Mouse (Mus musculus): ENCODE data around the gene Gm28551.
"Not testable (repeated sequence)": the region's sequence is repeated elsewhere in the genome, so short reads cannot be mapped to it uniquely, and the experiment has no call there.

The Gm28551 gene

DNA sequence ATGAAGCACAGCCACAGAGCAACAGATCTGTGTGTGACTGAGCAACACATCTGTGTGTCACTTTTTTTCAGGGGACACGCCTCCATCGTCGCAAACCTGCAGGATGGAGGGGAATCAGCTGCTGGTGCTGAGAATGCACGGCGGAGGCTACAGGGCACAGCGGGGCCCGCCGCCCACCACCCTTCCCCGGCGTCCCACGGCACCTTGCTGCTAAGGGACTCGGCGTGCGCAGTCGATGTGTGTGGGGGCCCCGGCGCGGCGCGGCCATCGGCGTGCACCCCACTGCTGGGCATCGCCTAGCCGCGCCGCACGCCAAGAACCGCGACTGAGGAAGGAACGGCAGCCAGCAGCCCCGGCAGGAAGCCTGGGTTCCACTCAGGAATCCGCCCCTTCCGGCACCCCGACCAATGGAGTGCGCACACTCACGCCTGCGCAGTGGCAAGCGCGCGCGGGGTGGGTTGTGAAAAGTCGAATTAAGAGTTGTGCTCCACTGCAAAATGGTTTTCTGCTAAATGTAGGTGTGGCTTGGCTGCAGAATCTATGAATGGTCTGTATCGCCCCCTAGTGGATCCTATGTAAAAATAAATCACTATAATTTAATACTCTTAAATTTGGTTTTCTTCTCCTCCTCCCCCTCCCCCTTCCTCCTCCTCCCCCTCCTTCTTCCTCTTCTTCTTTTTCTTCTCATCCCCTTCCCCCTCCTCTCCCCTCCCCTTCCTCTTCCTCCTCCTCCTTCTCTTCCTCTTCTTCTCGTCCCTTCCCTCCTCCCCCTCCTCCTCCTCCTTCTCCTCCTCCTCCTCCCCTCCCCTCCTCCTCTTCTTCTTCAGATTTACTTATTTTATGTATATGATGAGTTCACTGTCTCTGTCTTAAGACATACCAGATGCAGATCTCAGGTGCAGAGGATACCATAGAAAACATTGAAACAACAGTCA is at the start of gene Gm28551, which contains the start of the genes Asdurf and Asnsd1:
Gene Gm28551, minus strand, starts transcription at position 341 of the 935 bp plus-strand sequence.
Gene Asdurf, minus strand, starts transcription at position 293 of the 935 bp plus-strand sequence.
Gene Asnsd1, minus strand, starts transcription at position 426 of the 935 bp plus-strand sequence.
- in situ Hi-C loops (cut with MboI): loop anchor here (25.0 kb wide), 1 partner anchor 290 kb away; the partner anchor contains the start of gene Mstn

DNA sequence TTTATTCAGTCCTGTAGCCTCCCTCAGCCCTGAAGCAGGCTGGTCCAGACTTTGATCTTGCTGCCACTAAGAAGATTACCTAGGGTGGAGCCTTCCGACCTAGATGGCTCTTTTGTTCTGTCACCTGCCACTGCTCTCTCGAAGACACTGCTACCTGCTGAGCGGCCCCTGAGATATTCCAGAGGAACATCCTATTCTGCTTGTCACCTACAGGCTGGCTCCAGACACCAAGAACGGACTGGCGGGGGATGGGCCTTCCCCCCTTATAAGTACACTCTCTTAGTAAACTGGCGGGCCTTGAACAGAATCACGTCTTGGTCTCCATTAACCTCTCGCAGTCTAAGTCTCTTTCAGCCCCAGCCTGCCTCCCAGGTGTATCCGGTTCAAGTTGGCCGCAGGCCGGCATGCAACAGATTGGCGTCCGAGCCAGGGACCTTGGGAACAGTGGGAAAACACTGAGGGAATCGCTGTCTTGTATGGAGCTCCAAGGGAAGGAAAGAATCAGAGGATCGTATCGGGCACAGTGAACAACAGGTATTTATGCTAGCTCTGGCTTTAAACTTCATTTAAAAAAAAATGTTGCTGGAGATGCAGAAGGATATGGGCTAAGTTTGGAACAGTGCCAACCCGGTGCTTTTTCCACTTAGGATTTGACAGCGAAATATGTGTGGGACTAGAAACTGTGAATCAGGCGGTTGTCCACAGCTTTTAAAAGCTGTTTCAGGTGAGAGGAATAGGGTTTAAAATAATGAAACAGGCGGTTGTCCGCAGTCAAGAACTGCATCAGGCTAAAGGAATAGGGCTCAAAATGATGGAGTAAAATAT is 41.7 kb upstream of the Gm28551 start:
- in situ Hi-C loops (cut with MboI): not testable (repeated sequence)

DNA sequence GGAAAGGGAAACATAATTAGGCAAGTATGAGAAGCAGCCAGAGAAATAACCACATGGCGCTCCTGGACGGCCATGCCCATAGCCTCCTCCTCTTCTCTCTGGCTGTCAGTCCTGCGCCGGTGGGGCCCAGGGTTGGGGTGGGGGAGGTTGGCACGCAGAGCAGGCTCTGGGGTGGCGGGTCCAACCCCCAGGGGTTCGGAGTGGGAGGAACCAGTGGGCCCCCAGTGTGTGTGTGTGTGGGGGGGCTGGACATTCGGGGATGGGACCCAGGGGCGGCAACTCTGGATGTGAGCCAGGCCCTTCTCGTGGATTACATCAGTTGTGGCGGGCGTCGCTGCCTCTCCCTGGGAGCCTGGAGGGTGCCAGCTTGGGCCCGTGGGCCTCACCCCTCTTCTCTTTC is 36.3 kb upstream of the Gm28551 start:
- in situ Hi-C loops (cut with MboI): no loop called here

DNA sequence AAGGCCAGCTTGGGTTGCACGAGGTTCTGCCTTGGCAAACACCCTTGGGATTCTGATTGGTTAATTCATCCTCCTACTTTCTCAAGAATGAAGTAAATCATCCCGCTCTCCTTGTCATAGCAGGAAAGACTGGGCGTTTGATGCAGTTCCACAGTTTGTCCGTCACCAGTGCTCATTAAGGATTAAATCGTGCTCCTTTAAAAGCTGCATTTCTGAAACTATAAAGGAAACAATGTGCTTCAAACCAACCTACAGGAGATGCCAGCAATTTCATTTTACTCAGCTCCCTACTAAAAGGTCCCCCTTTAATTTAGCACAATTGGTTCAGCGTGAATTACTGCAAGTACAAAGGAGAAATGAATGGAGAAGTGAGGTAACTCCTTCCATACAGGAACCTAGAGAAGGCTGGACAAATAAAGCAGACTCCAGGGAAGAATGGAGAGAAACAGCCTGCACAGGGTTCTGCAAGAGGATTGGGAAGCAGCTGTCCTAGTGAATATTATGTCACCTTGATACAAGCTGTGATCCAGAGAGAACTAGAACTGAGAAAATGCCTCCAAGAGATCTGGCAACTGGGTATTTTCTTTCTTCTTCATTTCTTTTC is 31.7 kb upstream of the Gm28551 start:
- in situ Hi-C loops (cut with MboI): no loop called here

DNA sequence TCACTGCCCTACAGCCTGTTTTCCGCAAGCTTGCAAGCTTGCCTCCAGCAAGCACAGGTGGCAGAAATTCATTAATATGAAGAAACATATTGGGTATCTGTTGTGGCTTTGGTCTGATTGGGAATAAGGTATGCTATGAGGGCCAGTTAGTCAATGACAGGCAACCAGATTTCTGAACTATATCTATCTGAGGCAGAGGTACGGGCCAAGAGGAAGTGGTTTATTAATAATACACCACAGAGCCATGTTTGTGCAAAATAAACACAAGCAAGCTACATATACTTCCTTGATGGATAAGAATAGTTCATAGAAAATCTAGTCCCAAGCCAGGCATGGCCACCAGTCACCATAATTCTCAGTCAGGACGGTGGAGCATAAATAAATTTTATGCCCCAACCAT is 25.3 kb upstream of the Gm28551 start:
- in situ Hi-C loops (cut with MboI): no loop called here

DNA sequence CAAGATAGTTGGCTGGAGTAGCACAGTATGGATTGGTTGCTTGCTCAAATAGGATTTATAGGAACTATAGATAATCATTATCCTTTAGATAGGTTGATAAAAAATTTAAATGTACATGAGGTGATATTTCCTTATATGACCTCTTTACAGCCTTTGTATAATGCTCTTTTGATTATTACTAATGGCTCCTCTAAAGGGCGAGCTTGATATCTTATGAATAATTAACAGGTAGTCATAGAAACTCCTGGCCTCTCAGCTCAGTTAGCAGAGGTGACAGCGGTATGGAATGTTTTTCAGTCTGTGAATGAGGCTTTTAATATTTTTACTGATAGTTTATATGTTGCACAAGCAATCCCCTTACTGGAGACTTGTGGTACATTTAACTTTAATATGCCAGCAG is 23.5 kb upstream of the Gm28551 start:
- in situ Hi-C loops (cut with MboI): not testable (repeated sequence)

DNA sequence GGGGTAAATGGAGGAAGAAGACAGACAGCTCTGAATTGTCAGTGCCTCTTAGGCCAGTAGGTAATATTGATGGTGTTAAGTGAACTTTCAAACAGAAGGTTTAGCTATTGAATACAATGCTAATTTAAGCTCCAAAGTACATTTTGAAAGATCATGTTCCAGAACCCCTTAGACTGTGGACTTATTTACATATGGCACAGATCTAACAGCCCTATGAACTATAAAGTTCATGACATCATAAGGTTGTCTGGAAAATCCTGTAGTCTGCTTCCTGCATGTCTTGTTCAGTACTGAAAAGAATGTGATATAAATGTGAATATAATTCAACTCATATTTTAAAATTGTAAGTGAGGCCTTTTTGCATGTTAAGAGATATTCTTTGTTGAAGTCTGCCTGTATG is 6.5 kb upstream of the Gm28551 start:
- in situ Hi-C loops (cut with MboI): loop anchor here (25.0 kb wide), 1 partner anchor 297 kb away; the partner anchor contains the start of gene Mstn

DNA sequence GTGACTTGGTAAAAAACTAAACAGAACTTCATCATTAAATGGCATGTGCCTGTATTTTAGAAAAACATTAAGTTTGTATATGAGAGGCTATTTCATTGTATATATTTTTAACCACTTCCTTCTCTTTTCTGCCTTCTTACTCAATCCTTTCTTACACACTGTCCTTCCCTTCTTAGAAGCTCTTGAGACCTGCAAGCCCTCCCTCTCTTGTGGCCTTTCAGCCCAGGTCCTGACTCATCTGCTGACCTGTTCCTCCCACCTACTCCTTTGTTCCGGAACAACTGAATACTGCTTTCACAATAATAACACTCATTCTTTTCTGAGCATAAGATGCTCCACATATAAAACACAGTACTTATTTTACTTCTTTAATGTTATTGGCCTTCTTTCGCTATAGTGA is 11.4 kb downstream of the Gm28551 start:
- in situ Hi-C loops (cut with MboI): no loop called here

DNA sequence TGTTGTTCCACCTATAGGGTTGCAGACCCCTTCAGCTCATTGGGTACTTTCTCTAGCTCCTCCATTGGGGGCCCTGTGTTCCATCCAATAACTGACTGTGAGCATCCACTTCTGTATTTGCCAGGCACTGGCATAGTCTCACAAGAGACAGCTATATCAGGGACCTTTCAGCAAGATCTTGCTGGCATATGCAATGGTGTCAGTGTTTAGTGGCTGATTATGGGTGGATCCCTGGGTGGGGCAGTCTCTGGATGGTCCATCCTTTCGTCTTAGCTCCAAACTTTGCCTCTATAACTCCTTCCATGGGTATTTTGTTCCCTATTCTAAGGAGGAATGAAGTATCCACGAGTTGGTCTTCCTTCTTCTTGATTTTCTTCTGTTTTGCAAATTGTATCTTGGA is 15.1 kb downstream of the Gm28551 start:
- in situ Hi-C loops (cut with MboI): not testable (repeated sequence)

DNA sequence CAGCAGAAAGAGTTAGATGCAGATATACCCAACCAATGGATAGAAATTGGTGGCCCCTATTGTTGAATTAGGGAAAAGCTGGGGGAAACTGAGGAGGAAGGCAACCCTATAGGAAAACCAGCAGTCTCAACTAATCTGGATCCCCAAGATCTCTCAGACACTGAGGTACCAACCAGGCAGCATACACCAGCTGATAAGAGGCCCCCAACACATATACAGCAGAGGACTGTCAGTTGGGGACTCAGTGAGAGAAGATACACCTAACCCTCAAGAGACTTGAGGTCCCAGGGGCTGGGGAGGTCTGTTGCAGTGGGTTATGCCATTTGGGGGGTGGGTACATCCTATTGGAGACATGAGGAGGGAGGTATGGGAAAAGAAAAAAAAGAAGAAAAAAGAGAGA is 17.0 kb downstream of the Gm28551 start:
- in situ Hi-C loops (cut with MboI): no loop called here

DNA sequence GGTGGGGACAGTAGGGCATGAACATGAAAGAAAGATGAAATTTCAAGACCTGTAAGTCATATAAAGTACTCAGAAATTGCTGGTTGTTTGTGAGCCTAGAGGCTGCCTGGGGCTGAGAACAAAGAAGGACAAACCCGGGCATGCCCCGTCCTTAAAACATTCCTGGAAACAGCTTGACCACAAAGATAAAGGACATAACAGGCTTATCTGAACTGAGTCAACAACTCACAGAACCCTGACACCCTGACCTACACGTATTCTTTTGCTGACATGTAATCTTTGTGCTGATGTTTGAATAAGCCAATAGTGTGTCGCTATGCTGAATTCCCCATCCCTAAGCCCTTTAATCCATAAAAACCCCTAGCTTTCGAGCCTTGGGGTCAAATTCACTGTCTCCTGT is 18.9 kb downstream of the Gm28551 start:
- in situ Hi-C loops (cut with MboI): not testable (repeated sequence)

DNA sequence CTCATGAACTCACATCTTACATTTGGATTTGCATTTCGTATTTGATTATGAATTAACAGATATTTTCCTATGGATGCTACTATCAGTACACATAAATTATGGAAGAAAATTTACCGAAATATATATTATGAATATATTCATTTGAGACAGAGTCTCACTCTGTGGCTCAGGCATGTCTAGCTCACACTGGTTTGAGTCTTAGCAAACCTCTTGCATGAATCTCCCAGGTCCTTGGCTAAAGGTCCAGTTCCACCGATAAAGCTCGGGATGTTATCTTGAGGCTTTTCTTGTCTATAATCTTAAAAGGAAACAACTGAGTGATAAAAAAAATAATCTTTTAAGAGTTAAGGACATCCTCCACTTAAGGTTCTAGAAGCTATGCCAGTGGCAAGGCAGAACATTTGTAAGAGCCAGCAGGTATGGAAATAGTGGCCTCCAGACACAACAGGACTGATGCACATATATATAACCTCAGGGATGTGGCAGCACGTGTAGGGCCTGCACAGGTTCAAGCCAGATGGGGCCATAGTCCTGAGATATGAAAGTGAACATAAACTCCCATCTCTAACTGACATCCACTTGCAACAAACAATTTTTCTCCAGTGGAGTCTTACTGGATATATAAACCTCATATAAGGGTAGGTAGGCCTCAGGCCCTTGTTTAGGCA is 27.5 kb downstream of the Gm28551 start:
- in situ Hi-C loops (cut with MboI): no loop called here

DNA sequence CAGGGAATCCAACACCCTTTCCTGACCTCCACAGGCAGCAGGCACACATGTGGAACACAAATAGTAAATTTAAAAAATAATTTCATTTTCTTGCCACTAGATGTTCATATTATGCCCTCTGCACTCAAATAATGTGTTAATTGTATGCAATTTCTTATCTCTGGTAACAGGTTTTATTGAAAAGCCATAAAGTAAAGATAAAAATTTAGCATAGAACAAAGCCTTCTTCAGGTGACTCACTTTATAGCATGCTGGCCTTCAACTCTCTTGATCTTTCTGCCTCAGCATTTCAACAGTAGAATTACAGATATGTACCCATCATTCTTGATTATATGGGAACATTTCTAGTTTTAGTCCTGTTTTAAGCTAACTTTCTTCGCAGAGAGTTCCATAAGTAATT is 28.2 kb downstream of the Gm28551 start:
- in situ Hi-C loops (cut with MboI): no loop called here

DNA sequence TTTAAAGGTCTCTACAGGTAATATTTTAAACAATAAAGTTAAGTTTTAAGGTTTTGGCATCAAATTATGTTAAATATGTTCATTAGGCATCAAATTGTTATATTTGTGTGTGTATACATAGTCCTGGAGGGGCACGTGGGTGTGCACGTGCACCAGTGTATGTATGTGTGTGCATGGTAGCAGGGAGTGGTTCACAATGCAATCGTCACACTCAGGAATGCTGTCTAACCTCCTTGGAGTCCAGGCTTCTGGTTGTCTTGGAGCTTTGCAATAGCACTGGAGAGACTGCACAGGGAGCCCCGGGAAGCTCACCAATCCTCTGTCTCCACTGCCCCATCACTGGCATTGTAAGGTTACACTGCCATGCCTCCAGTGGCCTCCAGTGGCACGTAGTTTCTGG is 29.2 kb downstream of the Gm28551 start:
- in situ Hi-C loops (cut with MboI): no loop called here

DNA sequence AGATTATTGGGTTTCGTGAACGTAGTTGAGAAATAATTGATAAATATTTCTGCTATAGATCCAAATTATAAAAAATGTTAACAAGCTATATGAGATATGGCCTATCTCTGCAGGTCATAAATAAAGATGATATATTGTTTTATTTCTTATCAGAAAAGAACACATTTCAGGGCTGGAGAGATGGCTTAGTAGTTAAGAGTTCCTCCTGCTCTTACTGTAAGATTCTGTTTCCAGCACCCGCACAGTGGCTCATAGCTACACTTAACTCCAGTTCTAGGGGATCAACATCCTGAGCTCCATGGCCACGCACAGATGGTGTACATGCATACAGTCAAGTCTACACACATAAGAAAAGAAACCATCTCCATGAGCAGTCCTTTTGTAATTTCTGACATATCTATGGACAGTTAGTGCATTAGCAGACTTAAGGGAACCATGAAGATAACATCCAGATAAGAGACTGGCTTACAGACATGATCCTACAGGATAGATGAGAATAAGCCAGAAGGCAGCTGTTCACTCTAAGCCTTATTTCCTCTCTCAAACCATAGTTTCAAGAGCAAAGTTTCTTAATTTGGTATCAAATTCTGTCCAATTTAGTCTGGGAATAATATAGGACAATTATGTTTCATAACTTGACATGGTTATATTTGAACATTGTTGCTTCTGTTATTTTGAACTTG is 30.7 kb downstream of the Gm28551 start:
- in situ Hi-C loops (cut with MboI): no loop called here

DNA sequence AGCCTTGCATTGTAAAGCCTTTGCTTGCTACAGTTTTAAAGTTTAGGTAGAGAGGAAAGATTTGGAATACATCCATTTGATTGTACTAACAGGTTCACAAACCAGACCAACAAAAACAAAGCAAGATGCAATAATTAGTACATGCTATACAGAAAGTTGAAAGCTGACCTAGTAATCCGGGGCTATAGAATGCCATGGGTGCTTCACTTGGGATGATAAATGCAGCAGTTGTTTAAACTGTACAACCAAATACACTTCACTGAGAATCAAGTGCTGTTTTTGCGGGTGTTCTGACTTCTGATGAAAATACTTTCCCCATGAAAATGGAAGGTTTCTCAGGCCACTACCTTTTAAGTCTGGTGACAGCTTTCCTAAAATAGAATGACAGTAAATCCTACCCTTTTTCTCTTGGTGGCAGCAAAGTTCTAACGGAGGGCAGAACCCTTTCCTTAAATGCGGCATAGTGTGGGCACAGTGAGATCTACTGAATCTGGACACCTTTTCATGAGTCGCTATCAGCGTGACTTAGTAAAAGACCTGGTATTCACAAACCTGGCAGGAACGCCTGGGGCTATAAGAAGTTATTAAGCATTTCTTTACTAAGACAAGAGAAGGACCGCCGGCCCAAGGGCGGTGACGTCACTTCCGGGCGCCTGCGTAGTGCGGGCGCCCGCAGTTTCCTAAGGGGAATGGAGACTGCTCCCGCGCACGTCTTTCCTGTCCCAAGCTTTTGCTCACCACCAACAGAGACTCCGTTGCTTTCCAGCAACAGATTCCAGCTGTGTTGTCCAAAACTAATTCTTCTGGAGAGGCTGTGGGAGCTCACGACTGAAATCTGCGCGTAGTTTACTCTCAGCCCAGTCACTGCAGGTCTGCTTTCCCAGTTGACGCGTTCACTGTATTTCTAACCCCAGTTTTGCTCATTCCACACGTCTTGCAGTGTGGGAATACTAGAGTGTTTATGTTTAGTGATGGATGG is 39.2 kb downstream of the Gm28551 start, which contains the start of gene Osgepl1:
Gene Osgepl1, plus strand, starts transcription at position 636 of the 979 bp plus-strand sequence.
- in situ Hi-C loops (cut with MboI): no loop called here

DNA sequence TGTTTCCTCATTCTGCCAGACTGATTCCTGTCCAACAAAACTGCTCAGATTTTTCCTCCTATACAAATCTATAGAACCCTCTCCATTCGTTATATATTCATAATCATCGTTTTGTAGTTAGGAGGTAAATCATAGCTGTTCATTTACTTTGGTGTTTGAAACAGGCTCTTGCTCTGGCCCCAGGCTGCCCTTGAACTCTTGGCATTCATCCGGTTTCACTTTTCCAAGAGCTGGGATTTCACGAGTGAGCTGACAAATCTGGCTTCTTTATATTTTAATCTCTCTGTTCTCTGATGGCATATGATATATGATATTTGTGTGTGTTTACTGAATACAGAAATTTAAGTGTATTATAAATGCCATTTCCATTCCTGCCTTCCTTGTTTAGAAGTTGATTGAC is 52.0 kb downstream of the Gm28551 start:
- in situ Hi-C loops (cut with MboI): no loop called here

DNA sequence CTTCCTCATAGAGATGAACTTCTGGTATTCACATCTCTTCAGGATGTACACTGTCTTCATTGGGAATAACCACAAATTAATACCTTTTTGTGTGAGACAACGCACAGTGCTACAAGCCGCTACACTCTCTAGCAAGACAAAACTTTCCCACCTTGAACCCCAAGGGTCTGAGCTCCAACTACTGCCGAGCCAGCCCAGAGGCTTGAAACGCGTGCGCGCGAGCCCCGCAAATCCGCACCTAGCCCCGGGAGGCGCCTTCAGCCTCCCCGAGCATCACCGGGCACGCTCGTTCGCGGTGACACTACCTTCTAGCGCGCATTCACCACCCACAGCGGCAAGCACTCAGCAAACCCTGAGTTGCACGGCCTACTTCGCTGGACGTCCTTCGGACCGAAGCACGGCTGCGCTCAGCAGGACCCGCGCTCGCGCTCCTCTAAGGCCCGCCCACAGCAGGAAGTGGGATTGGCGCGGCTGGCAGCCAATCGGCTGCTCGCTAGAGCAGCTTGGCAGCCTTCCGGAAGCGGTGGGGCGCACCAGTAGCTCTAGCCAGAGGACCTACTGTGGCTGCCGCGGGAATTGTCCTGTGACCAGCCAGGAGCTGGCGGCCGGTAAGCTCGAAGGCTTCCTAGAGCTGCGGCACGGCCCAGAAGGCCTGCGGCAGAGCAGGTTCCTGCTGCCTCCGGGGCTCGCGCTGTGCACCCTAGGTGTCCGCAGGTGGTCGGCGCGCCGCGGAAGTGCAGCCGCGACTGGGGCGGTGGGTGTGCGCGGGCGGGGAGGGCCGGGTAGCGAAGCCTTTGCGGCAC is 55.7 kb downstream of the Gm28551 start, which contains the start of the genes Pms1, Ormdl1 and Gm28778:
Gene Pms1, minus strand, starts transcription at position 438 of the 803 bp plus-strand sequence.
Gene Ormdl1, plus strand, starts transcription at position 515 of the 803 bp plus-strand sequence.
Gene Gm28778, plus strand, starts transcription at position 531 of the 803 bp plus-strand sequence.
- in situ Hi-C loops (cut with MboI): no loop called here

Data from mature B cell (primary cell).